Mouse (Mus musculus) limb, embryonic 15.5 days (tissue): Measurements from ENCODE around the gene Ang. TPM values are rescaled to one million over a fixed set of nuclear protein-coding genes. Genes with fewer than 3 reads are reported as not detected.
A peak's percentile ranks its signal among the peaks of the same experiment; 100 is the strongest.
"Not testable (repeated sequence)": the region's sequence is repeated elsewhere in the genome, so short reads cannot be mapped to it uniquely, and the experiment has no call there.

ENCODE experiments used
- ATAC-seq: fragments of 200-750 bp; cut with Nextera tagmentation; 2 replicates; pipeline ENCODE4 v1.8.0; 2017; ENCODE audit warnings: low read depth, moderate TSS enrichment; ENCODE audit not compliant: insufficient number of reproducible peaks, low FRiP score, low TSS enrichment
- H3K27ac ChIP-seq: fragments of 300-500 bp; sonication (generic); 2 replicates; pipeline ENCODE4 v1.5.1; 2015; ENCODE audit warnings: moderate library complexity, mild to moderate bottlenecking, inconsistent platforms
- H3K27me3 ChIP-seq: fragments of 300-500 bp; sonication (generic); 2 replicates; pipeline ENCODE4 v1.6.1; 2015; ENCODE audit warnings: inconsistent platforms
- H3K36me3 ChIP-seq: fragments of 300-500 bp; sonication (generic); 2 replicates; pipeline ENCODE4 v1.6.1; 2015; ENCODE audit warnings: inconsistent platforms
- H3K4me1 ChIP-seq: fragments of 300-500 bp; sonication (generic); 2 replicates; pipeline ENCODE4 v1.6.1; 2015; ENCODE audit warnings: inconsistent platforms
- H3K4me2 ChIP-seq: fragments of 300-500 bp; sonication (generic); 2 replicates; pipeline ENCODE4 v1.6.1; 2015; ENCODE audit warnings: mild to moderate bottlenecking, inconsistent platforms
- H3K4me3 ChIP-seq: fragments of 300-500 bp; sonication (generic); 2 replicates; pipeline ENCODE4 v1.5.1; 2015; ENCODE audit warnings: mild to moderate bottlenecking, inconsistent platforms
- H3K9ac ChIP-seq: fragments of 300-500 bp; sonication (generic); 2 replicates; pipeline ENCODE4 v1.6.1; 2015; ENCODE audit warnings: inconsistent platforms
- H3K9me3 ChIP-seq: fragments of 300-500 bp; sonication (generic); 2 replicates; pipeline ENCODE4 v1.6.1; 2016; ENCODE audit warnings: inconsistent platforms
- WGBS: fragments of 180-500 bp; shearing (Covaris S2); methylation state at CpG from one replicate; pipeline ENCODE4 v1.1.7; 2015; 5-methylcytosine and 5-hydroxymethylcytosine counted together
- polyA plus RNA-seq: library from polyadenylated mRNA; unstranded; fragments of >200 nt; fragmentation: Nextera tagmentation; extraction: Ambion mirVana; gene quantifications from 2 replicates; pipeline ENCODE4 v1.2.1, GENCODE M21; 2015

The Ang gene
- polyA plus RNA-seq, 1 experiment from 2014 or later: 10.1 TPM

DNA sequence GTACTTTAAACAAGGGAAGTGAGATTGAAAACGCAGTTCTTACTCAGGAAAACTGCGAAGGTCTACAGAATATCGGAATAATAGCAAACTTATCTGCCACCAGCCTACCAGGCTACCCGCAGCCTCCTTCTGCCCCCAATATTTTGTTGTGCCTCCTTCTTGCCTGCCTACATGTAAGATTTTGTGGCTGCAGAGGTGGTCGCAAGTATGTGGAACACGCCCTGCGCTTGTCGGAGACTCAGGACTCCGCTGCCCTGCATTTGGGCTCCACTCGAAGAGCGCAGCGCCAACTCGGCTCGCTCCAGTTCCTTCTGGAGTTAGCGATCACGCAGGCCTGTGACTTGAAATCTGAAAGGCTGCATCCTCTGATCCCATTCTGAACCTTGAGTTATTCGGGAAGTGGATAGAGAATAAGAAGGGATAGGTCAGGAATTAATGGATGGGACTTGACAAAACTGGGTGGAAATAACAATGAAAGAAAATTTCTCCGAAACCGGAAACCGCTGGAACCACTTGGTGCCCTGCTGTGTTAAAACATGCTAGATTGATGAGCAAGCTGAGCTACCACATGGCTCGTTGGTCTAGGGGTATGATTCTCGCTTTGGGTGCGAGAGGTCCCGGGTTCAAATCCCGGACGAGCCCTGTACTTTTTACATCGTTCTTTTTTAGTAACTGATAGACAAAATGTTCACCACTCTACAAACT, 721 bp upstream of the Ang start:
- ATAC-seq: peak; percentile 70
- WGBS: under 1% methylated on average over 27 of the region's 27 CpGs

DNA sequence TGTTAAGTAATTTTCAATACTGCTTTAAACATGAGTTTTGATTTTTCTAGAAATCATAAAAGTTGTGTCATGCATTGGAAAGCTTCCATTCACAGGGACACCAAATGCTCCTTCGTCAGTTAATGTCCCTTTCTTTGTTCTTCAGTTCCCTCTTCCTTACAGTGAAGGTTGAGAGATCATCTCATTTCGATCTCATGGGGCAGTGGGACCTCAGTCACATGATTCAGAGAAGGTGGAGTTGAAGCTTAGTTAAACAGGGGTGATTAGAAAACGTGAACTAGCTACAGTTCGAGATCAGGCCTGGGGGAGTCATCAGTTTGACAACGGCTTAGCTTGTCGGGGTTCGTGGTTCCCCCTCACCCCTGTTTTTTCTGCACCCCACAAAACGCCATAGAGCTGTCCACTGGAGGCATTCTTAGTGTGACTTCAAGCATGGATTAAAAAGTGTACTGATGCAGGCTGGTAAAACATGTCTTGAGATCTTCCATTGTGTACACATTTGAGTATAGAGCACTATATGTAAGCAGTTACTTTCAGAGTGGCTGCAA, 1.2 kb downstream of the Ang start:
- Histone ChIP-seq H3K4me2 (peak overlapping the region; percentile 64), H3K9me3 (no peaks in the 10 kb centered on the region), H3K9ac (no peak overlapping the region), H3K4me3 (peak overlapping the region; percentile 78), H3K27me3 (no peaks in the 10 kb centered on the region), H3K27ac (no peak overlapping the region), H3K36me3 (no peaks in the 10 kb centered on the region), H3K4me1 (0 out of 2 replicates have a peak, but pooled peaks cover 8% of the 10 kb centered on the region)
- 43% methylated on average over 8 of the region's 8 CpGs for WGBS
- no peak for ATAC-seq

More for the DNA sequence above, 721 bp upstream of the Ang start:
- H3K9me3 ChIP-seq: no peaks in the 10 kb centered on the region
- peak overlapping the region; percentile 78 for H3K4me3 ChIP-seq
- H3K4me1 ChIP-seq: 0 out of 2 replicates have a peak, but pooled peaks cover 8% of the 10 kb centered on the region
- no peaks in the 10 kb centered on the region for H3K36me3 ChIP-seq
- H3K27ac ChIP-seq: peak overlapping the region; percentile 90
- peak overlapping the region; percentile 48 for H3K9ac ChIP-seq
- peak overlapping the region; percentile 64 for H3K4me2 ChIP-seq
- H3K27me3 ChIP-seq: no peaks in the 10 kb centered on the region

DNA sequence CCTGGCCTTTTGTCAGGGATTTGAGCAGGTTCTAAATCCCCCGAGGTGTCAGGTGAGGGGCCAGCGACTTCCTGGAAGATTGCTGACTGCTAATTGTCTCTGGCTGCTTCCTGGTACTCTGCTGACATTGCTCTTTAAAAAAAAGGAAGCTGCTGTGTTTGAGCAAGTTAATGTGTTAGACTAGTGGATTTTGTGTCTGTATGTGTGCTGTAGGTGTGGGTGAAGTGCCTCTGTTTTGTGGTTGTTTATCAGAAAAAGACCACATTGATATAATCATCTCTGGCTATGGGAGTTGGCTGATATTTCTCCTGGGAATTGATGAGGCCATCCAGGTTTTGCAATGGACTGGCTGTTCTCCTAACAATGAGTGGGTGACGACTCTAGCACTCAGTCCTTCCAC, 2.5 kb downstream of the Ang start:
- no peak for ATAC-seq
- Histone ChIP-seq H3K27ac (no peak overlapping the region), H3K27me3 (no peaks in the 10 kb centered on the region), H3K36me3 (no peaks in the 10 kb centered on the region), H3K4me3 (no peak overlapping the region), H3K9ac (no peak overlapping the region), H3K4me2 (no peak overlapping the region), H3K9me3 (no peaks in the 10 kb centered on the region), H3K4me1 (0 out of 2 replicates have a peak, but pooled peaks cover 5% of the 10 kb centered on the region)
- 33% methylated on average over 3 of the region's 3 CpGs for WGBS

DNA sequence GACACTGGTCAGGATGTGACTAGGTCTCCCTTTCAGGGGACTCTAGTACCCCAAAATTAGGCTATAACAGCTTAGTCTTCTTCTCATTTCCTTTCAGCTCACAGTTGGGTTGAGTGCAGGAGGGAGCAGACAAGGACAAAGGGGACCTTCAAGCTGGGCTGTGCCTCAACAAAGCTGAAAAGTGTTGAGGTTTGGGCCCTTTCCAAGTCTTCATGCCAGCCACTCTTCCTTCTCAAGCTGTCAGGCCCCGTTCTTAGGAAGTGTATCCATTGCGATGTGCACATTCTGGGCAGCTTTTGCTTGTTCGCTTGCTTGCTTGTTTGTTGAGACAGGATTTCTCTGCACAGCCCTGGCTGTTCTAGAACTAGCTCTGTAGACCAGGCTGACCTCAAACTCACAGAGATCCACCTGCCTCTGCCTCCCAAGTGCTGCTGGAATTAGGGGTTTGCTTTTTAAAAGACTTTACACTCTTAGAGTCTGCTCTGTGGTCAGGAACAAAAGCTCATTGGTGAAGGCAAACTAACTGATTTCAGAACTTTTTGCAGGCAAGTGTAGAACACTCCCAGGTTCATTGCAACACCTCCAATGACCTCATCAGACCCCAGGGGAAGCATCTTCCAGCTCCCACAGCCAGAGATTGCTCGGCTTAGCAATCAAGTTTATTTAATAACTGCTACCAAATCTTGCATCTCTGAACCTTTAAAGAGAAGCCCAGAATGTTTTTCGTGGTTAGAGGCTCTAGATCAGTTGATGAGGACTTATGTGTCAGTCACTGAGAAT, 3.3 kb downstream of the Ang start:
- Histone ChIP-seq H3K4me3 (no peak overlapping the region), H3K36me3 (no peaks in the 10 kb centered on the region), H3K27ac (no peak overlapping the region), H3K4me2 (no peak overlapping the region), H3K9ac (no peak overlapping the region), H3K27me3 (no peaks in the 10 kb centered on the region), H3K9me3 (no peaks in the 10 kb centered on the region), H3K4me1 (0 out of 2 replicates have a peak, but pooled peaks cover 5% of the 10 kb centered on the region)
- WGBS: 68% methylated on average over 5 of the region's 5 CpGs
- no peak for ATAC-seq

DNA sequence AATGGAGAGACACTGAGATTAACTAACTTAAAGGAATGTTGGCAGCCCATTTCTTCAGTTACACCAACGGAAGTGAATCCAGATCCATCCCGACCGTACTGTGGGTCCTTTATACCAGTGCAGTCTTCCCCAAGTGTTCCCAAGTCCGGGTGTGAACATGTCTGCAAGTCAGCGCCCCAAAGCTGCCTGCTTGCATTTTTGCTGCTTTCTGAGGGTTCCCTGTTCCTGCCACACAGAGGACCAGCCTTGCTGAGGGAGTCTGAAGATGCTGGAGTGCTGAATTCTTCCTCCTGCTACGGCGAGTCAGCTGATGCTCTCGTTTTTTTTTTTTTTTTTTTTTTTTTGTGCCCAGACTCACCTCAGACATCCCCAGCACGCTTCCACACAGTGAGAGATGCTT, 4.0 kb downstream of the Ang start:
- no peak overlapping the region for H3K4me3 ChIP-seq
- no peak overlapping the region for H3K9ac ChIP-seq
- H3K27ac ChIP-seq: no peak overlapping the region
- H3K27me3 ChIP-seq: no peaks in the 10 kb centered on the region
- H3K4me2 ChIP-seq: no peak overlapping the region
- no peak for ATAC-seq
- H3K4me1 ChIP-seq: 0 out of 2 replicates have a peak, but pooled peaks cover 5% of the 10 kb centered on the region
- 62% methylated on average over 9 of the region's 9 CpGs for WGBS
- no peaks in the 10 kb centered on the region for H3K9me3 ChIP-seq
- H3K36me3 ChIP-seq: no peaks in the 10 kb centered on the region

DNA sequence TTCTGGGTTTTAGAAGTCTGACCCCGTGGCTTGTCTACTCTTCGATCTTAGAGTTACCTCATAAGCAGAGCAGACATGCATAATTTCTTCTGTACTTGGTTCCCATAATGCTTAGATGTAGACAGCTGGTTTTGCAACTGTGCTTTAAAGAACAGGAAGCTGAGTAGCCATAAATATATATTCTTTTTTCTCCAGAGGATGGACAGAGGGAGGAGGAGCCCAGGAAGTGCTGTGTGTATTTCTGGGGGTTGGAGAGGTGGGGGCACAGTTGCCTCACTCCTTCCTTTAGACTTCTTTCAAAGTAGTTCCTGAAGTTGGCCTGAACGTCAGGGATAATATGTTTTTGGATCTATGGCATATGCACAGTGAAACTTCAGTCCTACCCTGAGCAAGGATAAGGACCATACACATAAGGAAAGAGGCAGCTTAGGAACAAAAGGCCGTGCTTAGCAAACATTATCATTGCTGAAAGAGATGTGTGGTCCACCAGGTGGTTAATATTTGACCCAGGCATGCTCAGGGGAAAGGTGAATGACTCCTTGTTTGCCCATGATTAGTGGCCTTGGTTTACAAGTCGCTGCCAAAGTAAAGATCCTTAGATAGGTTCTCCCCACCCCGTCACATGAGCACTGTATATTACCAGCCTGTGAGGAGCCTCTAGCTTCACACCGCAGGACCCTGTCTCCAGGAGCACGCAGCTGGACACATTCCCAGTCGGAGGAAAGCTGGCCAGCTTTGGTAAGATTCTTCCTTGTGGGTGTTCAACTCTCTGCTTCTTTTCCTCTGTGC, 5.0 kb downstream of the Ang start:
- ATAC-seq: no peak
- Histone ChIP-seq H3K27me3 (no peaks in the 10 kb centered on the region), H3K9ac (no peak overlapping the region), H3K9me3 (no peaks in the 10 kb centered on the region), H3K4me3 (no peak overlapping the region), H3K36me3 (no peaks in the 10 kb centered on the region), H3K4me1 (0 out of 2 replicates have a peak, but pooled peaks cover 5% of the 10 kb centered on the region), H3K27ac (no peak overlapping the region), H3K4me2 (no peak overlapping the region)
- 50% methylated on average over 9 of the region's 9 CpGs for WGBS

DNA sequence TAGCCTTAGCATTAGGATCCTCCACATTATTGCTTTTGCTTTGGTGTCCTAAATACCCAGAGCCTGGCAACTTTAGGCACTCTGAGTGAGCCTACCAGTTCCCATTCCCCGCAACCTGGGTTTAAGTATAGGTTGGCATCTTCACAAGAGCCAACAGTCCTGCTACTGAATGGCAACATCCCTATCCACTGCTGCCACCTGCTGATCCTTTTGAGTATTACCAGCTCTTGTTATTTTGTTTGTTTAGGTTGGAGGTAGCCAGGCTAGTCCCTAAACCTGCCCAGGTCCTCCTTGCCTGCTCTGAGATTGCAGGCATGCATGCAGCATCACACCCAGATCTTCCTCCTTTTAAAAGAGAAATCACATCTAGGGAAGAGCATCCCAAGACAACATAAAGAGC, 7.3 kb downstream of the Ang start:
- not testable (repeated sequence) for H3K36me3 ChIP-seq, H3K27ac ChIP-seq, ATAC-seq, H3K27me3 ChIP-seq, H3K4me3 ChIP-seq, H3K4me1 ChIP-seq, H3K9ac ChIP-seq, H3K4me2 ChIP-seq, H3K9me3 ChIP-seq
- 22% methylated on average over 1 of the region's 1 CpGs for WGBS

DNA sequence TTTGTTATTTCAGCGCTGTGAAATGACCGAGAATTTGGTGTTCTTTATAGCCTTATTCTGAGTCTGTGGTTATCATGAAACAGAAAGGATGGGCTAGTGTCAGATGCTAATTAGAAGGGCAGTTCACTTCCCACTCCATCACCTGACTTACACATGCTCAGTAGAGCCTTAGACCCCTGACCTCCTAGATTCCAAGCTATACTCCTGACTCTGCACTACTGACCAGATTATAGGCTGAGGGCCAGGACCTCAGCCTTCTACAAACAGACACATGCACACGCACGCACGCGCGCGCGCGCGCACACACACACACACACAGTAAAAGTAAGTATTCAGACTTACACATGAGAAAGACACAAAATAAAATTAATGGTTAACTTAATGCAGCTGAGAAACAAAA, 8.0 kb downstream of the Ang start:
- no peak for ATAC-seq
- Histone ChIP-seq H3K9me3 (no peaks in the 10 kb centered on the region), H3K27me3 (no peaks in the 10 kb centered on the region), H3K36me3 (no peaks in the 10 kb centered on the region), H3K4me3 (no peak overlapping the region), H3K4me2 (no peak overlapping the region), H3K9ac (no peak overlapping the region), H3K4me1 (no peaks in the 10 kb centered on the region), H3K27ac (no peak overlapping the region)
- WGBS: 93% methylated on average over 11 of the region's 11 CpGs

DNA sequence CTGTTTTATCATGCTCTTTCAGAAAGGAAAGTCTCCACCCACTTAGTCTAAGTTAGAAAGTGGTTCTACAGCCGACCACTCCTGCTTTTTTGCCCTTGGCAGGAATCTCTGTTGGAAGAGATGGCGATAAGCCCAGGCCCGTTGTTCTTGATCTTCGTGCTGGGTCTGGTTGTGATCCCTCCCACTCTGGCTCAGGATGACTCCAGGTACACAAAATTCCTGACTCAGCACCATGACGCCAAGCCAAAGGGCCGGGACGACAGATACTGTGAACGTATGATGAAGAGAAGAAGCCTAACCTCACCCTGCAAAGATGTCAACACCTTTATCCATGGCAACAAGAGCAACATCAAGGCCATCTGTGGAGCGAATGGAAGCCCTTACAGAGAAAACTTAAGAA, 10.3 kb downstream of the Ang start:
- Histone ChIP-seq H3K4me3 (no peak overlapping the region), H3K27ac (0 out of 2 replicates have a peak overlapping the region, but pooled peaks have one; percentile 33), H3K9ac (no peak overlapping the region), H3K36me3 (no peaks in the 10 kb centered on the region), H3K9me3 (no peaks in the 10 kb centered on the region), H3K4me1 (no peaks in the 10 kb centered on the region), H3K27me3 (no peaks in the 10 kb centered on the region), H3K4me2 (no peak overlapping the region)
- no peak for ATAC-seq
- WGBS: 60% methylated on average over 9 of the region's 9 CpGs

DNA sequence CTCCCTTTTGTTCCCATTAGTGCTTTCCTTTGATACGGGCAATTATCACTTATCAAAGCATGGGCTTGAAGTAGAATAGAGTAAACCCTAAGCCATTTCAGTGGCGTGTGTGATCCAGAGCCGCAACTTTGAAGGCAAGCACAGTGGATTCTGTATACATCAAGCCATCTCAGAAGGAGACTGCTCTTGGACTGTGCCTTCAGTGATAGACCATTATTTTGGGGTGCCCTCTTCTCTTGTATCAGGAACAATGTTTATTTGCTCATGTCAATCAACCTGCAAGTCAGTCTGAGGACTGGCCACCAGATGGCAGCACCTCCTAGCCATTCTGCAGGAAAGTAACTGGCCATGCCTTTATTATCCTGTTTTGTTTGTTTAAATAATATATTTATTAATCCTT, 12.3 kb downstream of the Ang start:
- 63% methylated on average over 3 of the region's 3 CpGs for WGBS
- Histone ChIP-seq H3K9me3 (no peaks in the 10 kb centered on the region), H3K36me3 (no peaks in the 10 kb centered on the region), H3K27ac (no peak overlapping the region), H3K9ac (no peak overlapping the region), H3K4me2 (no peak overlapping the region), H3K4me3 (no peak overlapping the region), H3K27me3 (no peaks in the 10 kb centered on the region), H3K4me1 (no peaks in the 10 kb centered on the region)
- ATAC-seq: no peak

DNA sequence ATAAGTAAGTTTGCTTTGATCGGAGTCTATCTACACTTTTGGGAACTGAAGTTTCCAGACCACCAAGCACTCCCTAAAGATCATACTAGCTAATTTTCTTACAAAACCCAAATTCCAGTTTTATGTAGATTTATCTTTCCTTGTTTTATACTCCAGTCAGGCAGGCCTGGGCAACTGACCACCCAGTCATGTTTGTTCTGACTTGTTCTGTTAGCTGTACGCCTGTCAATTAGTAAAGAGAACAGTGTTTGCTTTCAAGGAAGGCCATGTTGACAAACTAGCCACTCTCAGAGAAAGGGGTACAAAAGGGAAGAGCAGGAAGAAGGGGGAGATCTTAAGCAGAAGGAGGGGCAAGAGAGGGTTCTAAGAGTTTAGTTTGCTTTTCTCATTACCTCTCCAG, 13.4 kb downstream of the Ang start:
- WGBS: 77% methylated on average over 2 of the region's 2 CpGs
- H3K36me3 ChIP-seq: no peaks in the 10 kb centered on the region
- H3K4me2 ChIP-seq: no peak overlapping the region
- H3K27ac ChIP-seq: no peak overlapping the region
- no peak overlapping the region for H3K9ac ChIP-seq
- H3K4me1 ChIP-seq: no peaks in the 10 kb centered on the region
- H3K9me3 ChIP-seq: no peaks in the 10 kb centered on the region
- ATAC-seq: no peak
- H3K4me3 ChIP-seq: no peak overlapping the region
- no peaks in the 10 kb centered on the region for H3K27me3 ChIP-seq
